Comparison of ENCODE assay signal across 34 mouse cellular contexts in the genomic region with DNA sequence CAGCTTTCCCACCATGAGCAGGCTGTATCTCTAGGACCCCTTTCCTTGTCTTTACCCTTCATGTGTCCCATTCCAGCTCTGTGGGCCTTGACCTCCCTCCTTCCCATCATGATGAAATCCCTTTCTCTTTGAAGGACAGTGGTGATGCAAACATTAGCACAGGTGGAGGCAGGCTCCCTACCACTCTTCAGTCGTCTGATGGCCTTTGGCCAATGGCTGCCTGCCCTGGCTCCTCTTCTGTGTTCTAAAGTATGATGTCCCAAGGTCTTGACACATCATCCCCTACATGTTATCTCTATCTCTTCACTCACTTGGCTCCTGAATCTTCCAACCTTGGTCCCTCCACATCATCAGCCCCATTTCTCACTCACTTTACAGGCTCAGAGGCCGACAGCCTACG. TPM values are rescaled to one million over a fixed set of nuclear protein-coding genes. Genes with fewer than 3 reads are reported as not detected.
A peak's percentile ranks its signal among the peaks of the same experiment; 100 is the strongest.
DNase-seq lines count a peak whose midpoint lies in the region; ATAC-seq and TF ChIP-seq lines count a peak whose summit lies in the region.
"Had no signal": no experiment of that assay in that cellular context is flagged by ENCODE, and none has a peak within 500 bp of the region (broad histone marks: within the 10 kb centered on the region; RNA-seq: fewer than 3 reads in every experiment).

No protein-coding gene starts in this region.

- 62% methylated on average over 3 of the region's 3 CpGs for WGBS in cerebellum, adult 2 months
- 26% methylated on average over 3 of the region's 3 CpGs for WGBS in liver, adult 2 months
- 74% methylated on average over 3 of the region's 3 CpGs for WGBS in liver, embryonic 11.5 days

- H3K4me2 ChIP-seq in liver, embryonic 11.5 days: no peak overlapping the region
- H3K4me2 ChIP-seq: embryonic facial prominence, embryonic 13.5 days; forebrain, embryonic 12.5 days; forebrain, embryonic 15.5 days; heart, embryonic 12.5 days; heart, embryonic 15.5 days; hindbrain, embryonic 13.5 days; intestine, embryonic 15.5 days had no signal

- TF ChIP-seq POLR2A in cerebellum, adult 2 months (IDR thresholded peaks at IDR 0.05; ENCODE audit: borderline replicate concordance, insufficient read depth, low read length): no peak
- no peak for TF ChIP-seq POLR2A in liver, adult 2 months (IDR thresholded peaks at IDR 0.05; ENCODE audit: extremely low read depth, insufficient read depth, low read length)

- ATAC-seq in cerebellum, adult (ENCODE audit: insufficient number of reproducible peaks, low FRiP score, low TSS enrichment): no peak
- ATAC-seq in liver, embryonic 11.5 days (replicated peaks; ENCODE audit: low FRiP score): no peak
- ATAC-seq: forebrain, embryonic 15.5 days; hindbrain, embryonic 16.5 days; intestine, embryonic 15.5 days; Patski had no signal

- peaks cover 88% of the 10 kb centered on the region for H3K36me3 ChIP-seq in liver, adult 2 months (ENCODE audit: control insufficient read depth, insufficient read depth, low read length)
- H3K36me3 ChIP-seq in liver, embryonic 11.5 days (ENCODE audit: control insufficient read depth, insufficient read depth, low read length): no peaks in the 10 kb centered on the region
- H3K36me3 ChIP-seq: embryonic facial prominence, embryonic 10.5 days; embryonic facial prominence, embryonic 13.5 days; forebrain, embryonic 12.5 days; forebrain, embryonic 15.5 days; G1E; heart, embryonic 12.5 days; heart, embryonic 15.5 days; hindbrain, embryonic 10.5 days; hindbrain, embryonic 13.5 days; intestine, embryonic 15.5 days had no signal

- no peak overlapping the region for H3K4me3 ChIP-seq in cerebellum, adult 2 months (replicated peaks; ENCODE audit: insufficient read depth, low read depth, low read length)
- H3K4me3 ChIP-seq in liver, adult 2 months (ENCODE audit: insufficient read depth, low read depth, low read length): no peak overlapping the region
- no peak overlapping the region for H3K4me3 ChIP-seq in liver, embryonic 11.5 days (ENCODE audit: low read depth, low read length)
- H3K4me3 ChIP-seq: embryonic facial prominence, embryonic 10.5 days; embryonic facial prominence, embryonic 13.5 days; erythroblast, embryonic 14.5 days; forebrain, embryonic 12.5 days; forebrain, embryonic 15.5 days; heart, embryonic 12.5 days; heart, embryonic 15.5 days; hindbrain, embryonic 10.5 days; hindbrain, embryonic 13.5 days; intestine, embryonic 15.5 days had no signal

- H3K9ac ChIP-seq in liver, adult 2 months (ENCODE audit: low read depth, low read length): peak overlapping the region; percentile 56
- H3K9ac ChIP-seq in liver, embryonic 11.5 days (ENCODE audit: low read depth, low read length): no peak overlapping the region
- H3K9ac ChIP-seq: embryonic facial prominence, embryonic 13.5 days; forebrain, embryonic 12.5 days; forebrain, embryonic 15.5 days; heart, embryonic 12.5 days; heart, embryonic 15.5 days; hindbrain, embryonic 13.5 days; intestine, embryonic 15.5 days had no signal

- peak; percentile 26 to 46 for DNase-seq in cerebellum, adult 2 months
- DNase-seq in cerebellum, adult 11-12 months: no peak
- peak; percentile 77 to 81 for DNase-seq in cerebellum, postnatal 10 days
- DNase-seq in liver, adult 2 months (ENCODE audit: extremely low read depth, low read depth, low spot score): peak; percentile 92
- DNase-seq in liver, embryonic 11.5 days (ENCODE audit: low spot score): no peak
- DNase-seq in cerebellum, postnatal 36 days: peak; percentile 28 to 34
- DNase-seq: adrenal gland, adult 8-10 months; adrenal gland, postnatal 25 days; B cell, adult 2 months; embryo, embryonic 11 days; gastrocnemius, postnatal 25 days; heart, adult 18-20 months; heart, postnatal 10 days; heart, postnatal 36 days; kidney, adult 11 months had no signal

- H3K79me2 ChIP-seq in liver, adult 2 months (ENCODE audit: control insufficient read depth, insufficient read depth, low read length): no peaks in the 10 kb centered on the region

- TF ChIP-seq CTCF in cerebellum, adult 2 months (IDR thresholded peaks at IDR 0.05; ENCODE audit: borderline replicate concordance, insufficient read depth, low read depth, low read length): no peak
- no peak for TF ChIP-seq CTCF in liver, adult 2 months (IDR thresholded peaks at IDR 0.05; ENCODE audit: low read depth, low read length)

- H3K9me3 ChIP-seq in liver, embryonic 11.5 days (ENCODE audit: control insufficient read depth, low read length): no peaks in the 10 kb centered on the region
- H3K9me3 ChIP-seq: embryonic facial prominence, embryonic 10.5 days; embryonic facial prominence, embryonic 13.5 days; forebrain, embryonic 12.5 days; forebrain, embryonic 15.5 days; G1E; heart, embryonic 12.5 days; heart, embryonic 15.5 days; hindbrain, embryonic 10.5 days; hindbrain, embryonic 13.5 days; intestine, embryonic 15.5 days had no signal

- H3K27ac ChIP-seq in cerebellum, adult 2 months (ENCODE audit: insufficient read depth, low read length): no peak overlapping the region
- H3K27ac ChIP-seq in liver, adult 2 months (replicated peaks; ENCODE audit: insufficient read depth, low read depth, low read length): peak overlapping the region; percentile 89
- H3K27ac ChIP-seq in liver, embryonic 11.5 days (ENCODE audit: low read depth, low read length): no peak overlapping the region
- H3K27ac ChIP-seq: embryonic facial prominence, embryonic 10.5 days; embryonic facial prominence, embryonic 13.5 days; forebrain, embryonic 12.5 days; forebrain, embryonic 15.5 days; heart, embryonic 15.5 days; hindbrain, embryonic 10.5 days; hindbrain, embryonic 13.5 days; intestine, embryonic 15.5 days had no signal

- H3K4me1 ChIP-seq in cerebellum, adult 2 months (ENCODE audit: control insufficient read depth, insufficient read depth, low read length): no peaks in the 10 kb centered on the region
- H3K4me1 ChIP-seq in liver, adult 2 months (ENCODE audit: control insufficient read depth, insufficient read depth, low read length): peaks cover 24% of the 10 kb centered on the region
- no peaks in the 10 kb centered on the region for H3K4me1 ChIP-seq in liver, embryonic 11.5 days (replicated peaks; ENCODE audit: control insufficient read depth, insufficient read depth, low read length)
- H3K4me1 ChIP-seq: embryonic facial prominence, embryonic 10.5 days; embryonic facial prominence, embryonic 13.5 days; forebrain, embryonic 12.5 days; forebrain, embryonic 15.5 days; hindbrain, embryonic 10.5 days; hindbrain, embryonic 13.5 days; intestine, embryonic 15.5 days had no signal

- H3K27me3 ChIP-seq in cerebellum, adult 2 months (ENCODE audit: control insufficient read depth, insufficient read depth, low read length): no peaks in the 10 kb centered on the region
- no peaks in the 10 kb centered on the region for H3K27me3 ChIP-seq in liver, adult 2 months (ENCODE audit: control insufficient read depth, insufficient read depth, low read length)
- no peaks in the 10 kb centered on the region for H3K27me3 ChIP-seq in liver, embryonic 11.5 days (replicated peaks; ENCODE audit: control insufficient read depth, insufficient read depth, low read length)
- H3K27me3 ChIP-seq: CH12.LX; embryonic facial prominence, embryonic 13.5 days; forebrain, embryonic 12.5 days; forebrain, embryonic 15.5 days; heart, embryonic 12.5 days; heart, embryonic 15.5 days; hindbrain, embryonic 13.5 days; intestine, embryonic 15.5 days had no signal

RNA-seq across cellular contexts. Expression of a gene that starts 11.4 kb away (rescaled TPM):
- polyA plus RNA-seq in cerebellum, adult 2 months (2012; rRNA removed): not detected in 2 replicates
- total RNA-seq in liver, adult 2 months (2014; rRNA removed): 2,681 and 2,768 TPM in 2 replicates
- 1,412 and 1,958 TPM in 2 replicates for polyA plus RNA-seq in liver, adult 2 months (2012; rRNA removed)
- polyA plus RNA-seq in liver, embryonic 11.5 days (2014; fragmentation: Nextera tagmentation; extraction: Ambion mirVana): 0.05 and 0.19 TPM in 2 replicates
- total RNA-seq: adrenal gland, postnatal 25 days; CH12.LX; gastrocnemius, postnatal 25 days; heart, adult 18-20 months; heart, postnatal 10 days; heart, postnatal 36 days had no signal
- polyA plus RNA-seq: embryonic facial prominence, embryonic 10.5 days; embryonic facial prominence, embryonic 13.5 days; erythroblast, embryonic 14.5 days; forebrain, embryonic 12.5 days; forebrain, embryonic 15.5 days; G1E; hindbrain, embryonic 10.5 days; hindbrain, embryonic 13.5 days; hindbrain, embryonic 16.5 days; Patski had no signal

RNA-seq across cellular contexts. Expression of a gene that starts 15.3 kb away (rescaled TPM):
- polyA plus RNA-seq in cerebellum, adult 2 months (2012; rRNA removed): not detected in 2 replicates
- total RNA-seq in liver, adult 2 months (2014; rRNA removed): 0.40 and 0.46 TPM in 2 replicates
- 0.17 and 0.48 TPM in 2 replicates for polyA plus RNA-seq in liver, adult 2 months (2012; rRNA removed)
- polyA plus RNA-seq in liver, embryonic 11.5 days (2014; fragmentation: Nextera tagmentation; extraction: Ambion mirVana): not detected in 2 replicates
- total RNA-seq: CH12.LX; gastrocnemius, adult 8-10 months; gastrocnemius, postnatal 25 days; heart, postnatal 36 days had no signal
- polyA plus RNA-seq: brain, embryonic 14.5 days; cortical plate, adult 2 months; embryonic facial prominence, embryonic 10.5 days; embryonic facial prominence, embryonic 13.5 days; erythroblast, embryonic 14.5 days; forebrain, embryonic 12.5 days; forebrain, embryonic 15.5 days; G1E; gonadal fat pad, adult 2 months; hindbrain, embryonic 10.5 days; hindbrain, embryonic 13.5 days; hindbrain, embryonic 16.5 days; Patski had no signal

RNA-seq across cellular contexts. Expression of a gene that starts 35.0 kb away (rescaled TPM):
- polyA plus RNA-seq in cerebellum, adult 2 months (2012; rRNA removed): not detected in 2 replicates
- 199 and 293 TPM in 2 replicates for total RNA-seq in liver, adult 2 months (2014; rRNA removed)
- 92.4 and 106 TPM in 2 replicates for polyA plus RNA-seq in liver, adult 2 months (2012; rRNA removed)
- 6.7 and 8.0 TPM in 2 replicates for polyA plus RNA-seq in liver, embryonic 11.5 days (2014; fragmentation: Nextera tagmentation; extraction: Ambion mirVana)
- total RNA-seq: adrenal gland, adult 8-10 months; adrenal gland, postnatal 25 days; CH12.LX; gastrocnemius, adult 8-10 months; gastrocnemius, postnatal 25 days; heart, adult 18-20 months; heart, postnatal 10 days; heart, postnatal 36 days had no signal
- polyA plus RNA-seq: brain, embryonic 14.5 days; cortical plate, adult 2 months; embryonic facial prominence, embryonic 10.5 days; embryonic facial prominence, embryonic 13.5 days; erythroblast, embryonic 14.5 days; forebrain, embryonic 12.5 days; forebrain, embryonic 15.5 days; G1E; gonadal fat pad, adult 2 months; heart, embryonic 15.5 days; hindbrain, embryonic 10.5 days; hindbrain, embryonic 13.5 days; hindbrain, embryonic 16.5 days; Patski had no signal

RNA-seq across cellular contexts. Expression of a gene that starts 43.6 kb away (rescaled TPM):
- polyA plus RNA-seq in cerebellum, adult 2 months (2012; rRNA removed): not detected in 2 replicates
- not detected in 2 replicates for total RNA-seq in liver, adult 2 months (2014; rRNA removed)
- polyA plus RNA-seq in liver, adult 2 months (2012; rRNA removed): not detected in 2 replicates
- not detected in 2 replicates for polyA plus RNA-seq in liver, embryonic 11.5 days (2014; fragmentation: Nextera tagmentation; extraction: Ambion mirVana)
- total RNA-seq: adrenal gland, postnatal 25 days; CH12.LX; G1E; gastrocnemius, adult 8-10 months; gastrocnemius, postnatal 25 days; heart, adult 18-20 months; heart, postnatal 10 days; heart, postnatal 36 days had no signal
- polyA plus RNA-seq: embryonic facial prominence, embryonic 10.5 days; embryonic facial prominence, embryonic 13.5 days; erythroblast, embryonic 14.5 days; forebrain, embryonic 12.5 days; G1E; gonadal fat pad, adult 2 months; heart, embryonic 12.5 days; heart, embryonic 15.5 days; hindbrain, embryonic 10.5 days; intestine, embryonic 15.5 days; Patski had no signal

RNA-seq across cellular contexts. Expression of a gene that starts 47.3 kb away (rescaled TPM):
- 1.9 and 2.0 TPM in 2 replicates for polyA plus RNA-seq in cerebellum, adult 2 months (2012; rRNA removed)
- not detected in 2 replicates for total RNA-seq in liver, adult 2 months (2014; rRNA removed)
- polyA plus RNA-seq in liver, adult 2 months (2012; rRNA removed): not detected in 2 replicates
- polyA plus RNA-seq in liver, embryonic 11.5 days (2014; fragmentation: Nextera tagmentation; extraction: Ambion mirVana): not detected in 2 replicates
- total RNA-seq: CH12.LX; G1E; gastrocnemius, adult 8-10 months; gastrocnemius, postnatal 25 days; heart, adult 18-20 months; heart, postnatal 10 days; heart, postnatal 36 days had no signal
- polyA plus RNA-seq: embryonic facial prominence, embryonic 10.5 days; embryonic facial prominence, embryonic 13.5 days; erythroblast, embryonic 14.5 days; forebrain, embryonic 12.5 days; G1E; heart, embryonic 15.5 days; intestine, embryonic 15.5 days had no signal

Comparison
In these comparisons a context has a peak if more than half of its experiments do, and no peak if none do; other contexts are left out.
1. DNase-seq: peak in cerebellum, adult 2 months (2 of 2), cerebellum, postnatal 10 days (2 of 2), liver, adult 2 months (single experiment) and cerebellum, postnatal 36 days (2 of 2); none in cerebellum, adult 11-12 months (single experiment) and liver, embryonic 11.5 days (single experiment).
2. RNA of a gene that starts 11.4 kb away (polyA plus RNA-seq): 1,412 to 1,958 TPM in liver, adult 2 months; 0.05 to 0.19 TPM in liver, embryonic 11.5 days and not detected in cerebellum, adult 2 months; every median in the first group is over 1,000 times any median in the second.
3. RNA of a gene that starts 35.0 kb away (polyA plus RNA-seq): 92.4 to 106 TPM in liver, adult 2 months; 6.7 to 8.0 TPM in liver, embryonic 11.5 days and not detected in cerebellum, adult 2 months; every median in the first group is over 10 times any median in the second.